Mouse (Mus musculus): ENCODE measurements at regions not wholly inside any gene's neighbourhood (a gene's known extent, or its start where the extent isn't known, plus 50 kb on each side); places are given as distances from the start of the nearest gene placed in this dataset.

DNA sequence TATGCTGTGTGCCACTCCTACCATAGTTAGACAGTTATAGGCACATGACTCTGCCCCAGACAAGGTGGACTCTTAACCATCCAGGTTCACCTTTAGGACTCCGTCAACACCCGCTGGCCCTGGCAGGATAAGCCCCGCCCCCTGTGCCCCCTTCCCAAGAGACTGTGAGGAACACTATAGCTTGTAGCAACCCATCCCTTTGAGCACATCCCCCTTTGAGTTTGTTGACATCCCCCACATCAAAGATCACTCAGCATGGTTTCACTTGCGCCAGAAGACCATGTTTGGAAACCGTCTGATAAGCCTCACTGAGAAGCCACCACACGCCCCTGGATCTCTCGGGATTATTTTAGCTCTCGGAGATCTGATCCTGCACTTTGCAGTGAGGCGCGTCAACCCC lies 216.5 kb upstream of the Runx1 start:
- no peak for TF ChIP-seq CTCF (IDR thresholded peaks at IDR 0.05; ENCODE audit: low read depth)
- no peak overlapping the region for H3K27ac ChIP-seq
- H3K4me1 ChIP-seq (replicated peaks; ENCODE audit: insufficient read depth, low read length): no peaks in the 10 kb centered on the region; the same call in 1 of the 2 replicates
- no peak overlapping the region for H3K9ac ChIP-seq (ENCODE audit: low read depth, low read length)
- 37% methylated on average over 10 of the region's 10 CpGs for WGBS
- no peak overlapping the region for H3K4me2 ChIP-seq (ENCODE audit: low read length)
- peak; percentile 19 for DNase-seq (ENCODE audit: low spot score)
- H3K36me3 ChIP-seq (ENCODE audit: insufficient read depth, low read length): no peaks in the 10 kb centered on the region
- ATAC-seq (replicated peaks; ENCODE audit: low FRiP score, low read depth): no peak
- no peak overlapping the region for H3K4me3 ChIP-seq (replicated peaks; ENCODE audit: low read depth, low read length)
- no peaks in the 10 kb centered on the region for H3K27me3 ChIP-seq (ENCODE audit: insufficient read depth, low read length)
- H3K9me3 ChIP-seq (replicated peaks; ENCODE audit: low read length): no peaks in the 10 kb centered on the region

DNA sequence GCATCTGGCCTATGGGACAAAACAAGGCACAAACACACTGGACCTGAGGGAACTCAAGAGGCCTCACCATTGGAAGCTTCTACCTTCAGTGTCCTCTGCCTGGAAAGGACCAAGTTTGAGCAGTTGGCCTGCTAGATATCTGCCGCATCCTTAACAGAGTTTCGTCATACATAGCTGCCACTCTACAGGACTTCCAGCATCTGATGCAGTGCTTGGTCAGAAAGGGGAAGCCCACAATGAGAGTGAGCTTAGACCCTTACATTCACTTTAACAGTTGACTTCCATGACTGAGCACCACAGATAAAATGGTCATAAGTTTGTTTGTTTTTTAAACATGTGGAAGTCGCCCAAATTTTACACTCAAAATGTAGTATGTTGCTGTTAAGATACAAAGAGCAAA lies 215.9 kb upstream of the Runx1 start:
- DNase-seq (ENCODE audit: low spot score) (no peak), ATAC-seq (replicated peaks; ENCODE audit: low FRiP score, low read depth) (no peak)
- Histone ChIP-seq H3K4me3 (replicated peaks; ENCODE audit: low read depth, low read length) (no peak overlapping the region), H3K27me3 (ENCODE audit: insufficient read depth, low read length) (no peaks in the 10 kb centered on the region), H3K27ac (no peak overlapping the region), H3K4me1 (replicated peaks; ENCODE audit: insufficient read depth, low read length) (no peaks in the 10 kb centered on the region; the same call in 1 of the 2 replicates), H3K4me2 (ENCODE audit: low read length) (no peak overlapping the region), H3K9ac (ENCODE audit: low read depth, low read length) (no peak overlapping the region), H3K9me3 (replicated peaks; ENCODE audit: low read length) (no peaks in the 10 kb centered on the region), H3K36me3 (ENCODE audit: insufficient read depth, low read length) (no peaks in the 10 kb centered on the region)
- TF ChIP-seq CTCF (IDR thresholded peaks at IDR 0.05; ENCODE audit: low read depth): no peak
- WGBS: 78% methylated on average over 3 of the region's 3 CpGs

DNA sequence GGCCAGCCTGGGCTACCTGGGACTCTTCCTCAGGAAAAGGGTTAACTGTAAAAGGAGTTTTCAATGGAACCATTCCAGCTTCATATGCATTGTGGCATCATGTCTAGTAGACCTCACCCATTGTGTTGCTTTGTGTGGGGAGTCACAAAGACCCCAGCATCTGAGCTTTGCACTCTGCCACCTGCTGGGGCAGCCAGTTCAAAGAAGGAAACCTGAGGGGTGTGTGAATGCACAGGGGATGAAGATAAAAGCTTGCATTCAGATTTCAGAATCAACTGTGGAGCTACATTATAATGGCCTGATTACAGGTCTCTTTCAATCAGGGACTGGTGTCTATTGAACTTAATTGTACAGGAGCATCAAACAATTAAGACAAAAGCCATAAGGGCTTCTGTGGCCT lies 215.4 kb upstream of the Runx1 start:
- H3K27me3 ChIP-seq (ENCODE audit: insufficient read depth, low read length): no peaks in the 10 kb centered on the region
- TF ChIP-seq CTCF (IDR thresholded peaks at IDR 0.05; ENCODE audit: low read depth): no peak
- H3K4me2 ChIP-seq (ENCODE audit: low read length): no peak overlapping the region
- H3K27ac ChIP-seq: no peak overlapping the region
- no peak for ATAC-seq (replicated peaks; ENCODE audit: low FRiP score, low read depth)
- no peak overlapping the region for H3K4me3 ChIP-seq (replicated peaks; ENCODE audit: low read depth, low read length)
- no peak for DNase-seq (ENCODE audit: low spot score)
- no peaks in the 10 kb centered on the region for H3K36me3 ChIP-seq (ENCODE audit: insufficient read depth, low read length)
- no peaks in the 10 kb centered on the region; the same call in 1 of the 2 replicates for H3K4me1 ChIP-seq (replicated peaks; ENCODE audit: insufficient read depth, low read length)
- H3K9ac ChIP-seq (ENCODE audit: low read depth, low read length): no peak overlapping the region
- H3K9me3 ChIP-seq (replicated peaks; ENCODE audit: low read length): no peaks in the 10 kb centered on the region

DNA sequence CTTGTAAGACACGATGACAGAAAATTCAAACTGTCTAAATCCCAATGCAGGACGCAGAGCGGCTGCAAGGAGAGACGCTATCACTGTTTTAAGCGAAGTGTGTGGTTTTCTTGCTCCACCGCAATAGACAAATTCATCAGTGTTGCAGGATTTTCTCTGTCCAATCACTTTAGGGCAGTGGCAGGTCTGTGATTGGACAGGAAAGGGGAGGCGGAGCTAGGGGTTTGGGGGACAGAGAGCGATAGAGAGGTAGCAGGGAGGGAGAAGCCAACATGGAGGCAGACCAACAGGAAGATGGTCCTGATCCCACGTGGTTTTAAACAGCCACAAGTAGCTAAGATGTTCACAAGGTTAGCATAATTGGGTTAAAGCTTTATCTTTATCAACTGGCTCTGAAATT lies 209.7 kb upstream of the Runx1 start:
- DNase-seq (ENCODE audit: low spot score) (no peak), ATAC-seq (replicated peaks; ENCODE audit: low FRiP score, low read depth) (no peak)
- H3K27ac ChIP-seq: no peak overlapping the region
- no peaks in the 10 kb centered on the region for H3K9me3 ChIP-seq (replicated peaks; ENCODE audit: low read length)
- H3K4me2 ChIP-seq (ENCODE audit: low read length): no peak overlapping the region
- H3K36me3 ChIP-seq (ENCODE audit: insufficient read depth, low read length): no peaks in the 10 kb centered on the region
- no peak for TF ChIP-seq CTCF (IDR thresholded peaks at IDR 0.05; ENCODE audit: low read depth)
- WGBS: 90% methylated on average over 9 of the region's 9 CpGs
- H3K9ac ChIP-seq (ENCODE audit: low read depth, low read length): no peak overlapping the region
- H3K27me3 ChIP-seq (ENCODE audit: insufficient read depth, low read length): no peaks in the 10 kb centered on the region
- no peak overlapping the region for H3K4me3 ChIP-seq (replicated peaks; ENCODE audit: low read depth, low read length)
- H3K4me1 ChIP-seq (replicated peaks; ENCODE audit: insufficient read depth, low read length): no peaks in the 10 kb centered on the region

DNA sequence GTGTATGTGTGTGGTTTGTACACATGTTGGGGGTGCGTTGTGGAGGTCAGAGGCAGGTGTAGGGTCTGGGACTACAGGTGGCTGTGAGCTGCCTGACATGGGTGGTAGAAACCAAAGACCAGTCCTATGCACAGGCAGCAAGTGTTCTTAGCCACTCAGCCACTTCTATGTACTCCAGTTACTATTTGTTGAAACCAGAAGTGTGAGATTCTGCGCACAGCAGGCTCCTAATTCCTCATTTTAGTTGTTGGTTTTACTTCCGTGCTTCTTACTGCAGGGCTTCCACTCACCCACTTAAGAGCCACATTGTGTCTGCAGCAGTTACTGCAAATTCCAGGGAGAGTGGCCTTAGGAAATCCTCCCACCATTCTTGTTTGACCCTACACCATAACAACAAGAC lies 208.0 kb upstream of the Runx1 start:
- no peak overlapping the region for H3K4me2 ChIP-seq (ENCODE audit: low read length)
- H3K36me3 ChIP-seq (ENCODE audit: insufficient read depth, low read length): no peaks in the 10 kb centered on the region
- ATAC-seq (replicated peaks; ENCODE audit: low FRiP score, low read depth): no peak
- 86% methylated on average over 3 of the region's 3 CpGs for WGBS
- DNase-seq (ENCODE audit: low spot score): no peak
- no peak overlapping the region for H3K27ac ChIP-seq
- TF ChIP-seq CTCF (IDR thresholded peaks at IDR 0.05; ENCODE audit: low read depth): no peak
- H3K4me1 ChIP-seq (replicated peaks; ENCODE audit: insufficient read depth, low read length): no peaks in the 10 kb centered on the region
- no peak overlapping the region for H3K9ac ChIP-seq (ENCODE audit: low read depth, low read length)
- H3K4me3 ChIP-seq (replicated peaks; ENCODE audit: low read depth, low read length): no peak overlapping the region
- no peaks in the 10 kb centered on the region for H3K27me3 ChIP-seq (ENCODE audit: insufficient read depth, low read length)
- no peaks in the 10 kb centered on the region for H3K9me3 ChIP-seq (replicated peaks; ENCODE audit: low read length)

DNA sequence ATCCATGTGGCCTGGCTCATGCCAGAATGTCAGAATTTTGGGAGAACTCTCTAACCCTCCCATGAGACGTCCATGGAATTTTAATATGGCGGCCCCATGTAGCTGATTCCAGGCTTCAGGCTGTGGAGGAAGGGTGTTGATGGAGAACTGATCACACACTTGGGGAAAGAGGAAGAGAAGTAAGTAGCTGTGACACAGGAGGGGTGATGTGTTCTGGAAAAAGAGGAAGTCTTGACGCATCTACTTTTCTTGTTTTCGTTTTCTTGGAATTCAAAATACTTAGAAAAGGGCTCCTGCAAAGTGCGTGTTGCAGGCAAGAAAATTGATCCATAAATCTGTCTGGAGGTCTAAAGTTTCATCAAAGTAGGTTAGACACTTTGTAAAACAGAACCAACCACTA lies 205.7 kb upstream of the Runx1 start:
- 69% methylated on average over 5 of the region's 5 CpGs for WGBS
- H3K27ac ChIP-seq: no peak overlapping the region
- no peaks in the 10 kb centered on the region; the same call in 1 of the 2 replicates for H3K4me1 ChIP-seq (replicated peaks; ENCODE audit: insufficient read depth, low read length)
- no peak overlapping the region for H3K4me3 ChIP-seq (replicated peaks; ENCODE audit: low read depth, low read length)
- no peak for DNase-seq (ENCODE audit: low spot score)
- H3K27me3 ChIP-seq (ENCODE audit: insufficient read depth, low read length): no peaks in the 10 kb centered on the region
- H3K9me3 ChIP-seq (replicated peaks; ENCODE audit: low read length): no peaks in the 10 kb centered on the region
- no peak for ATAC-seq (replicated peaks; ENCODE audit: low FRiP score, low read depth)
- no peak overlapping the region for H3K4me2 ChIP-seq (ENCODE audit: low read length)
- no peak overlapping the region for H3K9ac ChIP-seq (ENCODE audit: low read depth, low read length)
- no peak for TF ChIP-seq CTCF (IDR thresholded peaks at IDR 0.05; ENCODE audit: low read depth)
- H3K36me3 ChIP-seq (ENCODE audit: insufficient read depth, low read length): no peaks in the 10 kb centered on the region

- no peaks in the 10 kb centered on the region for H3K36me3 ChIP-seq (ENCODE audit: insufficient read depth, low read length)
- no peak overlapping the region for H3K9ac ChIP-seq (ENCODE audit: low read depth, low read length)
- ATAC-seq (replicated peaks; ENCODE audit: low FRiP score, low read depth) (no peak), DNase-seq (ENCODE audit: low spot score) (no peak)
- H3K4me3 ChIP-seq (replicated peaks; ENCODE audit: low read depth, low read length): no peak overlapping the region
- no peak overlapping the region for H3K27ac ChIP-seq
- no peaks in the 10 kb centered on the region; the same call in 1 of the 2 replicates for H3K4me1 ChIP-seq (replicated peaks; ENCODE audit: insufficient read depth, low read length)
- no peak for TF ChIP-seq CTCF (IDR thresholded peaks at IDR 0.05; ENCODE audit: low read depth)
- WGBS: 84% methylated on average over 7 of the region's 7 CpGs
- no peak overlapping the region for H3K4me2 ChIP-seq (ENCODE audit: low read length)
- no peaks in the 10 kb centered on the region for H3K9me3 ChIP-seq (replicated peaks; ENCODE audit: low read length)
- no peaks in the 10 kb centered on the region for H3K27me3 ChIP-seq (ENCODE audit: insufficient read depth, low read length)
Measured at GRCm38 (mm10) chr16:93028640-93029039, 202.7 kb upstream of the Runx1 start.

Measured in kidney, postnatal 0 days (tissue).